Mouse (Mus musculus) inflammation-experienced regulatory T-cells, adult 6 months (primary cell): ENCODE results near the gene Plxnc1. TPM values are rescaled to one million over a fixed set of nuclear protein-coding genes. Genes with fewer than 3 reads are reported as not detected.

Experiments
- ATAC-seq: one replicate; pipeline ENCODE4 v1.8.0; 2017
- polyA plus RNA-seq, 3 experiments: library from polyadenylated mRNA; unstranded; fragments of 100-300 nt; shearing (Covaris generic); gene quantifications; one replicate each; pipeline ENCODE4 v1.2.1; 2017

Plxnc1 gene
- polyA plus RNA-seq, 3 experiments from 2014 or later: 21.8 to 22.9 (median 22.5) TPM

- ATAC-seq: no peak
Measured at GRCm38 (mm10) chr10:94918618-94919017, 26.0 kb downstream of the Plxnc1 start.

- ATAC-seq: no peak
Measured at GRCm38 (mm10) chr10:94917990-94918389, 26.6 kb downstream of the Plxnc1 start.

GRCm38 (mm10) chr10:94917354-94917753, 27.3 kb downstream of the Plxnc1 start:
- ATAC-seq: peak; percentile 65

- no peak for ATAC-seq
Measured at GRCm38 (mm10) chr10:94916610-94917009, 28.0 kb downstream of the Plxnc1 start.

GRCm38 (mm10) chr10:94915746-94916145, 28.9 kb downstream of the Plxnc1 start:
- ATAC-seq: no peak

DNA sequence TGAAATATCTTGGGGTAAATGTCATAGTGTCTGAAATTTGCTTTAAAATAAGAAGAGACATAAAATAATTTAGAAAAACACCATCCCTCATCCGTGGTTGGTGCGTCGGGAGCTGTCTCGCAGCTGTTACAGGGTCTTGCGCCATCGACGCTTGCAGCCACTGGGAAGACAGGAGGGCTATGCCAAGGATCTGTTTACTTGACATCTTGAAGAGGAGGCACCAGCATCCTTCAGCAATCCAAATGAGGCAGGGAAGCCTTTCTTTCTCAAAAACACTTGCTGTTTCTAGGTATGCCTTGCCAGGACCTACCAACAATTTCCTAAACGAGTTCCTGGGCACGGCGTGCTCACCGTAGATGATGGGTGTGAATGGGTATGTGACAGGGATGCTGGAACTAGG, 30.6 kb downstream of the Plxnc1 start:
- ATAC-seq: no peak

GRCm38 (mm10) chr10:94913336-94913739, 31.3 kb downstream of the Plxnc1 start:
- ATAC-seq: no peak

DNA sequence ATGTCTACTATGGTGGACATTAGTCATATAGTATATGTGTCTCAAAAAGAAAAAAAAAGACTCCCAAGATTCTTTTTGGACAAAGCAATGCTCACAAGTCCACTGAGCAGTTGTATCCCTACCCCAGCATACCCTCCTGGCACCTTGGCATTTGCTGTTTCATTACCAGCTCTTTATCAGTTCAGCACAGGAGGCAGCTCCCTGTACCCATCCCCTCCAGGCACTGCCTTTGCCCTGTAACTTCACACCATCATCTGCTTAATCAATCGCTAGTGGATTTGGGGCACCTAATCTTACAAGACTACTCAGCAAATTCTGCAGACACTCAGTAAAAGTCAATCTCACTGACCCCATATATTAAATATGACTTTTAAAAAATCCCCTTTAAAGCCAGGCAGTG, 32.1 kb downstream of the Plxnc1 start:
- no peak for ATAC-seq

GRCm38 (mm10) chr10:94911102-94911501, 33.5 kb downstream of the Plxnc1 start:
- ATAC-seq: no peak

GRCm38 (mm10) chr10:94910570-94910969, 34.1 kb downstream of the Plxnc1 start:
- no peak for ATAC-seq

GRCm38 (mm10) chr10:94909789-94910188, 34.8 kb downstream of the Plxnc1 start:
- no peak for ATAC-seq

- no peak for ATAC-seq
Measured at GRCm38 (mm10) chr10:94908976-94909717, 35.5 kb downstream of the Plxnc1 start.

DNA sequence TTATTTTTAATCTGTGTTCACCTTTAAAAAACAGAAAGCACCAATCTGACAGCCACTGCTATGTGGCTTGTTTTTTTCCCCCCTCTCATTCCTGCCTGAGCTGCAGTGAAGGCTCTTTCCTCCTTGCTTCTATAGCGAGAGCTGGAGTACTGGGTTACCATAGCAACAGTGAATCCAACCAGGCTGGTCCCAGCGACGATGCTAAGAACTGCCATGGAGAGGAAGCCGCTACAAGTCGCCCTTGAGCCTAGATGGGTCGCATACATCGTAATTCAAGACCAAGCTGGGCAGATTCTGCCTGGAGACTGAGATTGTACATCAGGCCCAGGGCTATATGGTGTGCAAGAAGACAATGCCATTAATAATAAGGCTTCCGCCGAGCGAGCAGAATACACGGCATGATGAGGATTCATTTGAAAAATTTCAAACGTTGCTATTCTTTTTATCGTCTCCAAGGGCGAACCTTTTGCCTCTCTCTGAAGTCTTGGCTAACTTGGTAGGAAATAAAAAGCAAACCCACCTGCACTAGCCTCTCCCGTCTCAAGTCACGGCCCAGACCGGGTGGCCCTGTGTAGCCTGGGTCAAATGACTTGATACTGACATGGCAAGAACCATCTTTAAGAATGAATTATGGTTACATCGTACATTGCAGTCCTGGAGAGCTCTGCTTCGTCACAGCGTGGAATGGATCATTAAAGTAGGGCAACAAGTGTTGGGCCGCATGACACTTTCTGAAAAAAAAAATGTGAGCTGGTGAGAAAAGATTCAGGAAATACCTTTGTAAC, 38.8 kb downstream of the Plxnc1 start:
- ATAC-seq: no peak

GRCm38 (mm10) chr10:94905219-94905618, 39.4 kb downstream of the Plxnc1 start:
- ATAC-seq: no peak

- no peak for ATAC-seq
Measured at GRCm38 (mm10) chr10:94896950-94897349, 47.7 kb downstream of the Plxnc1 start.

DNA sequence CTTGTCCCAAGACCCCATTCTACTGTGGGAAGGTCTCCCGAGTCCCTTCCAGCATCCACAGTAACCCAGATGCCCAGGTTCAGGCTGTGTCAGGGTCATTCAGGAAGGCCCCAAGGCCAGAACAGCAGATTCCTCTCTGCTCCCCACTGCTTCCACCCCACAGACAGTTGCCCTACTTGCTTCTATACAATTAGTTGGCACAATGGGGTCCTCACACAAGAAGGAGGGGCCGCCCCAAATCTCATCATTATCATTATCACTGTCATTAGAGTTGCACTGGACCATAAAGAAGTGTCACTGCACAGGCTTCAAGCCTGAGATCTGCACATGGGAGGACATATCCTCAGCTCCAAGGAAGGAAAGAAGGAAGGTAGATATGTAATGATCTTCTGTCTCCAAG, 48.3 kb downstream of the Plxnc1 start:
- ATAC-seq: no peak

GRCm38 (mm10) chr10:94895876-94896275, 48.8 kb downstream of the Plxnc1 start:
- ATAC-seq: no peak

- ATAC-seq: no peak
Measured at GRCm38 (mm10) chr10:94889735-94890134, 54.9 kb downstream of the Plxnc1 start.

- no peak for ATAC-seq
Measured at GRCm38 (mm10) chr10:94883216-94883615, 61.4 kb downstream of the Plxnc1 start.

- no peak for ATAC-seq
Measured at GRCm38 (mm10) chr10:94871506-94871905, 73.1 kb downstream of the Plxnc1 start.

- no peak for ATAC-seq
Measured at GRCm38 (mm10) chr10:94871102-94871501, 73.5 kb downstream of the Plxnc1 start.

DNA sequence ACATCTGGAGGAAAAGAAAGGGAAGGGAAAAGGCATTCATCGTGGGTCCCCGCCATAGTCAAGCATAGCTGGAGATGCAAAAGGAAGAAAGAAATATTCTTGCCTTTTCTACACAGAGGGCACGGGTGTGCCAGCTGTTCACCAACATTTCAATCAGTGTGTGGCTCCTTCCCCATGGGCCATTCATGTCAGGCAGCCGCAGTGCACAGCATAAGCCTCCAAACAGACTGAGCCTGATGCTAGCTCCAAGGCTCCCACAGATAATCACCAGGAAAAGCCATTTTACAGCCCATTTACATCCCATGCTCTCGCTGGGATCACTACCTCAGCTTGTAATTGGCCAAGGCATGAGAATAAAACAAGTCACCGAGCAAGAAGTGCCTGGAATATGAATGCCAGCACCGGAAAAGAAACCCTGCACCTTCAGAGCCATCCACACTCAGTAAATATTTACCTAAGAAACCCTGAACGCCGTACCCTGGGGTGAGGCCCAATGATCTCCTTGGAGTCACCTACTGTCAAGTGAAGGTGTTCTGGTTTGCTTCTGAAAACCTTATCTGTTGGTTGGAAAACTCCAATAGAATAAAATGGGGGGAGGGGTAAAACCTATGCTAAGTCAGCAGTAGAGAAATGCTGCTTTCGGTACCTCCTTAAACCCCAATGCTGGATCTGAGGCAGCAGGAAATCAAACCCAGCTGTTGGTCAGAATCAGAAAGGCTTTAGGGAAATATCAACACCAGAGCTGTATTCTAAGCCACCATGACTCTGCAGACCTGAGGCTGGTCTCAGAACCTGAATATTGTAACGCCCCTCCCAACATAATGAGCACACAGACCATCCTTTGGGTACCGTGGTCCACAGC, 77.4 kb downstream of the Plxnc1 start:
- ATAC-seq: no peak

- ATAC-seq: peak; percentile 15
Measured at GRCm38 (mm10) chr10:94865206-94865605, 79.4 kb downstream of the Plxnc1 start.
